Mouse (Mus musculus) ovary, adult 18-20 months (tissue): ENCODE measurements around the gene Scaf4.

Experiments used
- DNase-seq: peaks from one replicate; pipeline ENCODE4 v3.0.0; 2022; ENCODE audit warnings: low spot score, mixed read lengths

Gene Scaf4

GRCm38 (mm10) chr16:90202140-90202539, 82.2 kb downstream of the Scaf4 start:
- no peak for DNase-seq

- no peak for DNase-seq
Observed at GRCm38 (mm10) chr16:90199174-90199573, 85.1 kb downstream of the Scaf4 start.

- DNase-seq, result no peak
Observed at GRCm38 (mm10) chr16:90198626-90199025, 85.7 kb downstream of the Scaf4 start.

DNA sequence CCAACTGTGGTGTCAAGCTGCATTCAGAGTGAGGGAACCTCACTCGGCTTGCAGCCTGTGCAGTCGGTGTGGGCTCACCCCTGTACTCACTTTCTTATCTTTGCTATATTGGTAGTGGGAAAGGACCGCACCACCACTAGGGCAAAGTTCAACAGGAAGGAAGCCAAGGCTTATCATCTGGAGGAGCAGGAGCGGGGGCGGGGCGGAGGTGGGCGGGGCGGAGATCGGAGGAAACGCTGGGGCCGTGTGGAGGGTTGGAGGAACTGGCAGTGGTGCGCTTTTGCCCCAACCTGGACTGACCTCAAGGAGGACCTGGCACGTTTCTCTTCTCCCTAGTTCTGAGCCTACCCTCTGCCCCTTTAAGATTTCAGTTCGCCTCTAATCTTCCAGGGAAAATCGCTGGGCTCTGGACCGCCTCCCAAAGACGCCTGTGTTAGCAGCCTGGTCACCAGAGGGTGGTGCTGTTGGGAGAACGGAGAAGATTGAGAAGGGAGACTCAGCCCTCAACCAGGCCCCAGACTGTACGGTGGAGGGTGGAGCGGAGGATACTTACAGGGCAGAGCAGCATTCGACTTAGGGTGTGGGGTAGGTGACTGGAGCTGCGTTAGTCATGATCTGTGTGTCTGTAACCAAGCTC, 86.8 kb downstream of the Scaf4 start:
- DNase-seq, result peak; percentile 69

GRCm38 (mm10) chr16:90196688-90197240, 87.5 kb downstream of the Scaf4 start:
- no peak for DNase-seq

DNA sequence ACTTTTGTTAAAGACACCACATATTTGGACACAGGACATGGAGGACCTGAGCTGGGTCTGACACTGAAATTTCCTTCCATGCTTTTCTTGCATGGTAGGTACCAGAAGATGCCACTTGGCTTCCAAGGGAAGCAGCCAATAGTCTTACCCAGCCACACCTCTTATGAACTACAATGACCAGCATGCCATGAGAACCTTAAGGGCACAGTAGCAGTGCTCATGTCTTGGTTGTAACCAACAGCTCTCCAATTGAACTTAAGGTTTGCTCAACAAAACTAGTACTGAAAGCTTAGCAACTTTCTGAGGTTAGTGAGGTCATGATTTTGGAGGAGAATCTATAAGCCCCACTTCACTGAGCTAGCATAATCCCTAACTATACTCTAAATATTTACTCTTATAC, 90.6 kb downstream of the Scaf4 start:
- no peak for DNase-seq

DNA sequence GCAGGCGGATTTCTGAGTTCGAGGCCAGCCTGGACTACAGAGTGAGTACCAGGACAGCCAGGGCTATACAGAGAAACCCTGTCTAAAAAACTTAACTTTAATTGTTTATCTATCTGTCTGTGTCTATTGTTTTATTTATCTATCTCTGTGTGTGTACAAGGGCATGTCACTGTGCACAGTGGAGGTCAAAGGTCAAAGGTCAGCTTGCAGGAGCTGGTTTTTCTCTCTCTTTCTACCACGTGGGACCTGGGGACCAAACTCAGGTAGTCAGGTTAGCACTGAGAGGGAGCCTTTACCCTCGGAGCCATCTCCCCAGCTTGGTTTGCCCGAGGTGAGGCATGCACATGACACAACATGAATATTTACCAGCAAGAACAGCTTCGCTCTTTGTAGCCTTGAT, 93.0 kb downstream of the Scaf4 start:
- no peak for DNase-seq

DNA sequence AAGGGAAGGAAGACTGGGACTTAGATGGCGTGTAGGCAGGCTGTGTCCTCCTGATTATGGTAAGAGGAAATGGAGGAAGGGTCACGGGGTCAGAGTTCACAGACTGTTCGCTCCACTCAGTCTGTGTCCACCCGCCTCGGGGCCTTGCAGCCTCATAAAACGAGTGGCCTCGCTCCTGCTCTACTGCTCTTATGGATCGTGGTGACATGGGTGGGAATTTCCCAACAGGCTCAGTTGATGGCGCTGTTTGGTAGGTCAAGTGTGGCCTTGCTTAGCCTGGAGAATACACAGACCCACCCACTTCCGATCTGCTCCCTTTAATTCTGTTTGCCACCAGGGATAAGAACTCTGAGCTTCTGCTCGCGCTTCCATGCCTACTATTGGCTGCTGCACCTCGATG, 96.8 kb downstream of the Scaf4 start:
- DNase-seq, result no peak

DNA sequence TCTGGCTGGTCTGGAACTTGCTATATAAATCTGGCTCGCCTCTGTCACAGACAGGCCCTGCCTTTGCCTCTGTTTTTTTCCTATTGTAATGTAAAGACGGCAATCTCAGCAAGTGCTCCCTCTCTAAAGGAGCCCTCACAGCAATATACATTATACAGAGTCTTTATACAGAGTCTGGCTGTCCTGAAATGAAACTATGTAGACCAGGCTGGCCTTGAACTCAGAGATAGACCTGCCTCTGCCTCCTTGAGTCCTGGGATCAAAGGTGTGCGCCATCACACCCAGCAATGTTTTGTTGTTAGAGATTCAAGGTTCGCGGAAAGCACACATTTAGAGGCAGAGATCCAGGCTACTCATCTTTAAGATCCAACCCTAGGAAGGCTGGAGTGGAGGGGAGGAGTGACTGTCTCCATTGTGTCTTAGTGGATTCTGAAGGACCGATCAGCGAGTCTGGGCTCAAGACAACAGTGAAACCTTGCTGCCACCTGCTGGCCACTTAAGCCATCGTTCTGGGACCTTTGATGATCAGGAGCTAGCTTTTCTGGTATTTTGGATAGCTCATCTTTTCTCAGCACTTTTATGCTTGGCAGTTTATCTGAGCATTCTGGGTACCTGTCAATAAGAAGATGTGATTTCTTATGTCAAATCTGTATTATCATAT, 98.2 kb downstream of the Scaf4 start:
- peak; percentile 37 for DNase-seq

DNA sequence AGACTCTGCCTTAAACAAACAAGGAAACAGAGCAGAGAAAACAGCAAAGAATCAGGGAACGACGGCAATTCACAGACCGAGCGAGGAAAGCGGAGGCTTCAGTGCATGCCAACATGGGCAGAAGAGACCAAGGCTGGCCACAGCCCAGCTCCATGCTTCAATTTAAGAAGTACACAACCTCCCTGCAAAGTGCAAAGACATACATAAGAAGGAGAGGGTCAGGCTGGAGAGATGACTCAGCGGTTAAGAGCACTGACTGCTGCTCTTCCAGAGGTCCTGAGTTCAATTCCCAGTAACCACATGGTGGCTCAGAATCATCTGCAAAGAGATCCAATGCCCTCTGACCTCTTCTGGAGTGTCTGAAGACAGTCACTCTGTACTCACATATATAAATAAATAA, 100.2 kb downstream of the Scaf4 start:
- no peak for DNase-seq

GRCm38 (mm10) chr16:90181673-90182072, 102.6 kb downstream of the Scaf4 start:
- peak; percentile 29 for DNase-seq

- no peak for DNase-seq
Observed at GRCm38 (mm10) chr16:90180975-90181374, 103.3 kb downstream of the Scaf4 start.

DNA sequence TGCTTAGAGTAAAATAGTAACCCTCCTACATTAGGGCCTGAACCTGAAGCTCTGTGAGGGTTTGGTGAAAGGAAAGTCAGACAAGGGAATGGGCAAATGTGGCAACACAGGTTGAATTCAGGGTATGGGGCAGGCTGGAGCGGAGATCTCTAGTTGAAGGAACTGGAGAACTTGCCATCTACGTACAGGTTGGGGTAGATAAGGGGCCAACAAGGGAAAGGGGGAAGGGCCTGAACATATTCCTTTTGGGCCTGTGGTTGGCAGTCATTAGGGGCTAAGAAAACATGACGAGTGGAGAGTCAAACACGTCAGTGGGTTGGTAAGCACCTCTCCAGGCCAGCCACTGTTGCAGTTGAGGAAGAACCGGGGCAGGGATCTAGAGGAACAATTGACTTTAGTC, 104.4 kb downstream of the Scaf4 start:
- no peak for DNase-seq

DNA sequence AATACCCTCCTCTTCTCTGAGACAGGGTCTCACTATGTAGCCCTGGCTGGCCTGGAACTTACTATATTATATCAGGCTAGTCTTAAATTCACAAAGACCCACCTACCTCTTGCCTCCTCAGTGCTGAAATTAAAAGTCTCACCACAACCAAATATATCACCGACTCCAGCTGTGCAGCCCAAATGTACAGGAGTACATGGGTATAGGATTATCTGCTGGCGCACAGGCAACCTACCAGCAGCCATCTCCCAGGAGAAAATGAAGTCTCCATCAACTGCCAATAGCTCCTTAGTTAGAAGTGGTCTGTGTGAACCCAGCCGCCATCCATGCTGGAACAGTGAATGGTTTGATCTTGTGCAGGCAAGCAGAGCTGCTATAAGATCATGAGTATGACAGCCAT, 105.9 kb downstream of the Scaf4 start:
- no peak for DNase-seq

DNA sequence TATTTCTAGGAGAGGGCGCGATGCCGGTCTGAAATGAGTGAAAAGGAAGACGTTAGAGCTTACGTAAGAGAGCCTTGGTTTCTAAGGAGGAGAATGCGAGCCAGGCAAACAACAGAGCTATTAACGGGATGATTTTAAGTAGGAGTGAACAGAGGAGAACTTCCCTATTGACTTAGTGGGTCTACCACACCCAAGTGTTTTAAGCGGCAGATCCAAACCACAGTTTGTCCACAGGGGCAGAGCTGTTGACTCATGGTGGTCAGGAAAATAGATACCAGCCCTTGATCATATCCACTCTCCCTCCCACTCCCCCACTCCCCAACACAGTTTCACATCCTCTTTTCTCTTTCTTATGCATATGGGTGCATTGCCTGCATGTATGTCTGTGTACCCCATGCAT, 106.9 kb downstream of the Scaf4 start:
- no peak for DNase-seq

GRCm38 (mm10) chr16:90176472-90176871, 107.8 kb downstream of the Scaf4 start:
- no peak for DNase-seq
